Mouse (Mus musculus) heart, embryonic 14.5 days (tissue): ENCODE data around the gene Oprl1. TPM values are rescaled to one million over a fixed set of nuclear protein-coding genes. Genes with fewer than 3 reads are reported as not detected.
A peak's percentile ranks its signal among the peaks of the same experiment; 100 is the strongest.

Experiments
- ATAC-seq: fragments of 200-750 bp; cut with Nextera tagmentation; 2 replicates; pipeline ENCODE4 v1.8.0; 2017; ENCODE audit warnings: low read depth, moderate TSS enrichment; ENCODE audit not compliant: insufficient number of reproducible peaks, insufficient read depth, low FRiP score
- H3K27ac ChIP-seq, 2 experiments: fragments of 200-500 bp in 1 of 2; fragments of 300-500 bp in 1 of 2; sonication (generic) in 1 of 2; replicated peaks in 1 of 2; 2 replicates each; pipeline ENCODE4 v1.5.1; 2012 to 2014; ENCODE audit warnings: low read depth in 2 of 2, low read length in 2 of 2, control low read depth in 1 of 2, mild to moderate bottlenecking in 1 of 2, mixed read lengths in 1 of 2; ENCODE audit not compliant: control insufficient read depth in 1 of 2, insufficient read depth in 1 of 2
- H3K27me3 ChIP-seq: fragments of 300-500 bp; sonication (generic); 2 replicates; pipeline ENCODE4 v1.6.1; 2014; ENCODE audit warnings: mild to moderate bottlenecking, low read length, control low read depth; ENCODE audit not compliant: control insufficient read depth, insufficient read depth
- H3K36me3 ChIP-seq: fragments of 300-500 bp; sonication (generic); 2 replicates; pipeline ENCODE4 v1.6.1; 2014; ENCODE audit warnings: mild to moderate bottlenecking, control low read depth, low read length, mixed read lengths; ENCODE audit not compliant: control insufficient read depth, insufficient read depth
- H3K4me1 ChIP-seq, 2 experiments: fragments of 200-500 bp in 1 of 2; fragments of 300-500 bp in 1 of 2; sonication (generic) in 1 of 2; 2 replicates each; pipeline ENCODE4 v1.6.1; 2012 to 2014; ENCODE audit warnings: low read length in 2 of 2, control low read depth in 1 of 2, mixed read lengths in 1 of 2; ENCODE audit not compliant: control insufficient read depth in 2 of 2, insufficient read depth in 2 of 2
- H3K4me2 ChIP-seq: fragments of 300-500 bp; sonication (generic); 2 replicates; pipeline ENCODE4 v1.6.1; 2014; ENCODE audit warnings: mild to moderate bottlenecking, low read length
- H3K4me3 ChIP-seq, 2 experiments: fragments of 200-500 bp in 1 of 2; fragments of 300-500 bp in 1 of 2; sonication (generic) in 1 of 2; 2 replicates each; pipeline ENCODE4 v1.5.1; 2012 to 2014; ENCODE audit warnings: low read length in 2 of 2, mild to moderate bottlenecking in 2 of 2, control low read depth in 1 of 2, low read depth in 1 of 2, moderate library complexity in 1 of 2; ENCODE audit not compliant: control insufficient read depth in 1 of 2, insufficient read depth in 1 of 2
- H3K9ac ChIP-seq: fragments of 300-500 bp; sonication (generic); 2 replicates; pipeline ENCODE4 v1.6.1; 2014; ENCODE audit warnings: mild to moderate bottlenecking, low read length
- H3K9me3 ChIP-seq: fragments of 300-500 bp; sonication (generic); 2 replicates; pipeline ENCODE4 v1.6.1; 2016; ENCODE audit warnings: low read length, control low read depth; ENCODE audit not compliant: control insufficient read depth
- WGBS: fragments of 180-500 bp; shearing (Covaris S2); extraction: QIAGEN DNeasy Blood & Tissue Kit; methylation state at CpG from one replicate; pipeline ENCODE4 v1.1.7; 2014; 5-methylcytosine and 5-hydroxymethylcytosine counted together
- polyA plus RNA-seq: library from polyadenylated mRNA; unstranded; fragments of >200 nt; fragmentation: Nextera tagmentation; extraction: Ambion mirVana; gene quantifications from 2 replicates; pipeline ENCODE4 v1.2.1, GENCODE M21; 2014

The Oprl1 gene
- 3.1 and 4.1 TPM in 2 replicates for polyA plus RNA-seq

DNA sequence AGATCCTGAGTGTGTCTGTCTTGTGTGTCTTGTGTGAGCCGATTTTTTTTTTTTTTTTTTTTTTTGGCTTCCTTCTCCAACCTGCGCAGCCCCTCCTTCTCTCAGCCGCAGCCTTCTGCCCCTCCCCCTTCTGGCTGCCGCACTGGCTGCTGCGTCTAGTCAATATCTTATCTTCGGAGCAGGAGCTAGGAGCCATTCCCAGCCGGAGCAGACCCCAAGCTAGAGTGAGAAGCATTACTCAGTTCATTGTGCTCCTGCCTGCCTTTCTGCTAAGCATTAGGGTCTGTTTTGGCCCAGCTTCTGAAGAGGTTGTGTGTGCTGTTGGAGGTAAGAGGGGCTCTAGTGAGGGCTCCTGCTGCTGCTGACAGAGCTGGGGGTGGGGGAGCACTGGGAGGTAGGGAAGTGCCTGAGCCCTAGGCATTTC lies at the start of gene Oprl1:
Gene Oprl1, plus strand, starts transcription at position 114 of the 424 bp plus-strand sequence.
- Histone ChIP-seq H3K9me3 (no peaks in the 10 kb centered on the region), H3K4me2 (peak within 1 kb of the TSS; percentile 62), H3K36me3 (peaks cover 4% of the 10 kb centered on the region; the same call in 1 of the 2 replicates), H3K9ac (peak within 1 kb of the TSS; percentile 66), H3K27ac (peak within 1 kb of the TSS; percentile 69 to 77), H3K4me3 (peak within 1 kb of the TSS; percentile 35 to 42), H3K4me1 (peaks cover 9 to 13% of the 10 kb centered on the region in 2 experiments; a peak in 3 of 4 replicates), H3K27me3 (no peaks in the 10 kb centered on the region)
- WGBS: 0% methylated on average over 7 of the region's 7 CpGs
- ATAC-seq: peak; percentile 33; the same call in 1 of the 2 replicates

DNA sequence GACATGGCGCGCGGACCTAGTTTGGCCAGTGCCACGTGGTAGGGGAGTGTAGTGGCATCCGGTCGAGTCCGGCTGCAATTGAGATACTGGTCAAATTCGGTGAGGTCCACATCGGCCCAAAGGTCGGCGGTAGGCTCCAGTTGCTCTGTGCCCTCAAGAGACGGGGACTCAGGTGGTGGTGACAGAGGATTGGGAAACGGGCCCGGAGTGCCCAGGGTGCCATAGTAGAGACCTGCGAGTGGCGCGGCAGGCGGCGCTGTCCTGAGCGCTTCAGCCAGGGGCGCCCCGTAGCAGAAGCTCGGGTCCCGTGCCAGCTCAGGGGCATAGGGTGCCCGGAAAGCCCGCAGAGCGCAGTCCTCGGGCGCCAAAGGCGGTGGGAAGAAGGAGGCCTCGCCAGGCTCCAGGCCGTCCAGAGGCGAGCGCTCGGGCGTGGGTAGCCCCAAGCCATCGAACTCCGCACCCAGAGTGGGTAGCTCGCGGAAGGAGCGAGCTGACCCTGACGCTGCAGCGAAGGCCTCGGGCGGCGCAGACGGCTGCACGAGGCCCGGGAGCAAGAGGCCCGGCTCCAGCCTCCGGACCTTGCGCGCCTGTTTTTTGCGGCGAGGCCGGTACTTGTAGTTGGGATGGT lies 44.4 kb upstream of the Oprl1 start:
- 3% methylated on average over 56 of the region's 56 CpGs for WGBS
- peak overlapping the region; percentile 55 for H3K4me3 ChIP-seq
- ATAC-seq: no peak
- peaks cover 58% of the 10 kb centered on the region for H3K27me3 ChIP-seq
- peak overlapping the region; percentile 76 for H3K9ac ChIP-seq
- H3K36me3 ChIP-seq: no peaks in the 10 kb centered on the region
- H3K9me3 ChIP-seq: no peaks in the 10 kb centered on the region
- peak overlapping the region; percentile 10 to 74; a peak in 2 of 4 replicates for H3K27ac ChIP-seq
- H3K4me1 ChIP-seq: peaks cover 3 to 16% of the 10 kb centered on the region in 2 experiments
- peak overlapping the region; percentile 75 for H3K4me2 ChIP-seq

DNA sequence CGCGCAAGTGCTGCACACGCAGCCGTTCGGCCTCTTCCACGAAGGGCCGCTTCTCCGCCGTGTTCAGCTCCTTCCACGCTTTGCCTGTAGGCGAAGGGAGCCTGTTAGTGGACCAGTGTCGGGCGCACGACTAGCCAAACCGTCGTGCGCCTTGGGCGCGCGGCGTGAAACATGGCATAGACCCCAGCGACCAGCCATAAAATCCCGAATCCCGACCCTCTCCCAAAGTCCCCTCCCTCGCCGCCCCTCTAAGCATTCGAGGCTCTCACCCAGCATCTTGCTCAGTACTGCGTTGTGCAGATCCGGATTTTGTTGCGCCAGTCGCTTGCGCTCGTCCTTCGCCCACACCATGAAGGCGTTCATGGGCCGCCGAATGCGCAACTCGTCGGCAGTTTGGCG lies 43.9 kb upstream of the Oprl1 start:
- 1% methylated on average over 41 of the region's 41 CpGs for WGBS
- no peak for ATAC-seq
- H3K27me3 ChIP-seq: peaks cover 58% of the 10 kb centered on the region
- H3K4me1 ChIP-seq: peaks cover 7 to 21% of the 10 kb centered on the region in 2 experiments
- no peaks in the 10 kb centered on the region for H3K9me3 ChIP-seq
- H3K4me3 ChIP-seq: peak overlapping the region; percentile 55
- H3K36me3 ChIP-seq: no peaks in the 10 kb centered on the region
- peak overlapping the region; percentile 38 to 74 for H3K27ac ChIP-seq
- peak overlapping the region; percentile 76 for H3K9ac ChIP-seq
- peak overlapping the region; percentile 75 for H3K4me2 ChIP-seq

DNA sequence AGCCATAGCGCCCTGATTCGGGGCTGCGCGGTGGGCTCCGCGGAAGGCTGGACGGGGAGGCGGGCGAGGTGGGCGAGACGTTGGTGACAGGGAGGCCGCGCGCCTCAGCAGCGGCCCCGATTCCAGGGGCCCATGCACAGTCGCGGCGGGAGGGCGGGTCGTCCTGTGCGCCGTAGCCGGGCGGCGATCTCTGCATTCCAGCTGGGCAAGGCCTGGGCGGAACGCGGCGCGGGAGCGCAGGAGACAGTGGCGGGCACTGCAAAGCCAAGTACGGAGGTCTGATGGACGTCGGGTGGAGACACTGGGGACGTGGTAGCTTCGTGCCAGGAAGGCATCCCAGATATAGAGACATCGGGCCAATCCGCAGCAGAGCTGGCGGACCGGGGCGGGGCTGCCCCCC lies 43.5 kb upstream of the Oprl1 start, which contains the start of gene Sox18:
Gene Sox18, minus strand, starts transcription at position 315 of the 400 bp plus-strand sequence.
- Histone ChIP-seq H3K4me3 (peak within 1 kb of the TSS; percentile 55), H3K27ac (peak within 1 kb of the TSS; percentile 38 to 74), H3K9me3 (no peaks in the 10 kb centered on the region), H3K4me2 (peak within 1 kb of the TSS; percentile 75), H3K36me3 (no peaks in the 10 kb centered on the region), H3K9ac (peak within 1 kb of the TSS; percentile 76), H3K4me1 (peaks cover 7 to 21% of the 10 kb centered on the region in 2 experiments), H3K27me3 (peaks cover 58% of the 10 kb centered on the region)
- under 1% methylated on average over 41 of the region's 43 CpGs for WGBS
- peak; percentile 14; the same call in 1 of the 2 replicates for ATAC-seq

DNA sequence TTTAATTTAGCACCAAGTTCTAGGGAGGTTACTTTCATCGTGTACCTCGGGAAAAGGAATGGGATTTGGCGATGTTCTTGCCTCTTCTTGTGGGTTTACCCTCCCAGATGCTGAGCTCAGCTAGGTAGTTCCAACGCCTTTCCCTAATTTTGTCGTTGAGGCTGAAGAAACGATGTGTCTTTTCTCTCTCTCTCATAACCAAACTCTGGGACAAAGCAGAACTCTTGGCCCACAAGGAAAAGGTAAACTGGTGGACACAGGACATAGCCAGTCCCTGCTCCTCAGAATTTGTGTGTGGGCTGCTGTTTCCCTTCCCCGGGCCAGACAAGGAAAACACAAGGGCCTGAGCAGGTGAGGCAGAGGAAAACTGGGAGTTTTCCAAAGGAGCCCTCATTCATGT lies 42.8 kb upstream of the Oprl1 start:
- Histone ChIP-seq H3K9ac (no peak overlapping the region), H3K4me2 (peak overlapping the region; percentile 75; the same call in 1 of the 2 replicates), H3K4me3 (peak overlapping the region in 1 of 2 experiments; percentile 55; a peak in 1 of 4 replicates), H3K4me1 (peaks cover 7 to 25% of the 10 kb centered on the region in 2 experiments), H3K27ac (no peak overlapping the region), H3K27me3 (peaks cover 58% of the 10 kb centered on the region), H3K9me3 (no peaks in the 10 kb centered on the region), H3K36me3 (no peaks in the 10 kb centered on the region)
- 24% methylated on average over 7 of the region's 7 CpGs for WGBS
- no peak for ATAC-seq

DNA sequence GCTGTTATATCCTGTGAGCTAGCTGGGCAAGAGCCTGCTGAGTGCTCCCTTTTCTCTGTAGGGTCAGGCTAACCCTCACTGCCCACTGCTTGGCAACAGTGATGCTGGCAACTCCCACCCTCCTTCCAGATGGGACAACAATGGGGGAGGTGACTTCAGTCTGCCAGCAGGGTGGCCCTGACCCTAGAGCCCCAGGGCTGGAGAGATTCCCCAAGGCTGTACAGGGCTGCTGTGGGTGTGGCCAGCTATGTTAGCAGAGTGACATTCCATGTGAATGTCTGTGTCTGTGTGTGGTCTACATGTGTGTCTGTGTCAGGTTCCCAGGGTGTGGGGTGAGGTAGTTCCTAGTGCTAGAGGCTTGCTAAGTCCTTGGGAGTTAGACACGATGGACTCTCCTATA lies 41.3 kb upstream of the Oprl1 start:
- Histone ChIP-seq H3K4me2 (no peak overlapping the region), H3K9me3 (no peaks in the 10 kb centered on the region), H3K36me3 (no peaks in the 10 kb centered on the region), H3K4me1 (peaks cover 11 to 26% of the 10 kb centered on the region in 2 experiments), H3K27ac (0 out of 4 replicates have a peak overlapping the region, but pooled peaks of 1 of the 2 experiments have one; percentile 33), H3K27me3 (peaks cover 56% of the 10 kb centered on the region), H3K9ac (no peak overlapping the region), H3K4me3 (no peak overlapping the region)
- 54% methylated on average over 1 of the region's 1 CpGs for WGBS
- no peak for ATAC-seq

DNA sequence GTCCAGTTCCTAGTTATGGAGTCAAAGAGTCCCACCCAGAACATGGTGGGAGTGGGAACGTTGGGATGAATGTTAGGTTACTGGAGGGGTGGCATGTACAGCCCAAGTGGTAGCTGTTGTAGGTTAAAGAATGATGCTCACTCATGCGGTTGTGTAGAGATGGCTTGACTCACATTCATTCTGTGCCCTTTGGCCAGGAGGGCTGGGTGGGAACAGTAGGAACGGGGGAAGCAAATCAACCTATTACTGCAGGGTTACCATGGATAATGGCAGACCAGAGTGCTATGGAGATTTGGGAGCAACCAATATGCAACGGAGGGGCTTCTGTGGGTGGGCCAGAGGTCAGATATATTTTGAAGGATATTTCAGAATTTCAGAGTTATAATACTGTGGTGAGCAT lies 39.9 kb upstream of the Oprl1 start:
- 82% methylated on average over 4 of the region's 4 CpGs for WGBS
- Histone ChIP-seq H3K36me3 (no peaks in the 10 kb centered on the region), H3K27ac (peak overlapping the region; percentile 51 to 68; a peak in 3 of 4 replicates), H3K4me3 (no peak overlapping the region), H3K4me2 (no peak overlapping the region), H3K9ac (no peak overlapping the region), H3K4me1 (peaks cover 15 to 26% of the 10 kb centered on the region in 2 experiments), H3K27me3 (peaks cover 41% of the 10 kb centered on the region), H3K9me3 (no peaks in the 10 kb centered on the region)
- no peak for ATAC-seq
